Mouse (Mus musculus): ENCODE measurements around the gene Tmem43. TPM values are rescaled to one million over a fixed set of nuclear protein-coding genes. Genes with fewer than 3 reads are reported as not detected.

Gene Tmem43
- polyA plus RNA-seq, 1 experiment: 27.9 TPM

DNA sequence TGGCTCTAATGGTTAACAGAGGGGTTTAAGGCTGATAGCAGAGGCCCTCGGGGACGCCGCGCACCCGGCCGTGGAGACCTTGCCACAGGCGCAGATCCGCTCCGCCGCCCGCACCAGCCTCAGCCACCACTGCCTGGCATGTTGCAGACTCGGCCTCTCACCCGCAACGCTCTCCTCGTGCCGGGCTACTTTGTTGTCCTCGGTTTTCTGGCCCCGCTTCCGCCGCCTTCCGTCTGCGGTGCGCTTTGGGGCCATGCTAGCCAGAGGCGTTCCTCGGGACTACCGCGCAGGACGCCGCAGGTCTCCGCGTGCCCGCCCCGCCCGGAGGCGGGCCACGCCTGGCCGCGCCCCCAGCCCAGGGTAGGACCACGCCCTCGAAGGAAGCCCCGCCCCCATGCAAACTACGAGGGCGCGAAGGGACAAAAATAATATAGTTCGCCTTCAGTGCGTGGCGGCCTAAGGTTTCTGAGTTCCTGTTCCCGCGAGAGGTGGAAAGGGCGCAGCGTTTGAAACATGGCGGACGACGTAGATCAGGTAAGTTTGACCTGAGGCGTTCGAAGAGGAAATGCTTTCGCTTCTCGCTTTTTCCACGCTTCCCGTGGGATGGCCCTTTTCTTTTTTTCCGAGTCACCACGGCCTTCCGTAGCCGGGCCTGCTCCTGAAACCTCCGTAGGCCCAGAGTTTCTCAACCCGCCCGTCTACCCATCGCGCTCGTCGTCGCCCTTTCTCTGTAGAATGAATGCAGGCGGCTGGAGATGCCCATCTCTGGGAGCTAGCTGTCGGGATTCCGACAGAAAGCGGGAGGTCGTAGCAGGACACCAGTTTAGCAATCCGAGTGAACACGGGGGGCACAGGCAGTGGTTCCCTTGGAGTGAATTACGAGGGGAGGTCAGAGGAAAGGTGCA is 42.3 kb downstream of the Tmem43 start, which contains the start of the genes Xpc and Lsm3:
Gene Xpc, minus strand, starts transcription at position 344 of the 905 bp plus-strand sequence.
Gene Lsm3, plus strand, starts transcription at position 384 of the 905 bp plus-strand sequence.
- H3K27ac ChIP-seq (ENCODE audit: control insufficient read depth, insufficient read depth, low read depth, low read length, poor library complexity): peak within 1 kb of the TSS; percentile 84
- TF ChIP-seq CTCF (IDR thresholded peaks at IDR 0.05; ENCODE audit: control insufficient read depth, insufficient read depth, low read length) (no peak), POLR2A (IDR thresholded peaks at IDR 0.05; ENCODE audit: borderline replicate concordance, control insufficient read depth, low read depth, low read length) (peak; percentile 73; the same call in 1 of the 2 replicates)
- peaks cover 3% of the 10 kb centered on the region; the same call in 1 of the 2 replicates for H3K4me1 ChIP-seq (ENCODE audit: control insufficient read depth, insufficient read depth, low read length)
- H3K4me3 ChIP-seq (replicated peaks; ENCODE audit: control insufficient read depth, low read depth, low read length): peak within 1 kb of the TSS; percentile 85
- WGBS: 1% methylated on average over 80 of the region's 80 CpGs

GRCm38 (mm10) chr6:91518454-91519020 is 45.0 kb downstream of the Tmem43 start:
- Histone ChIP-seq H3K27ac (ENCODE audit: control insufficient read depth, insufficient read depth, low read depth, low read length, poor library complexity) (no peak overlapping the region), H3K4me1 (ENCODE audit: control insufficient read depth, insufficient read depth, low read length) (peaks cover 3% of the 10 kb centered on the region; the same call in 1 of the 2 replicates), H3K4me3 (replicated peaks; ENCODE audit: control insufficient read depth, low read depth, low read length) (no peak overlapping the region)
- 21% methylated on average over 7 of the region's 7 CpGs for WGBS
- TF ChIP-seq POLR2A (IDR thresholded peaks at IDR 0.05; ENCODE audit: borderline replicate concordance, control insufficient read depth, low read depth, low read length) (no peak), CTCF (IDR thresholded peaks at IDR 0.05; ENCODE audit: control insufficient read depth, insufficient read depth, low read length) (no peak)

DNA sequence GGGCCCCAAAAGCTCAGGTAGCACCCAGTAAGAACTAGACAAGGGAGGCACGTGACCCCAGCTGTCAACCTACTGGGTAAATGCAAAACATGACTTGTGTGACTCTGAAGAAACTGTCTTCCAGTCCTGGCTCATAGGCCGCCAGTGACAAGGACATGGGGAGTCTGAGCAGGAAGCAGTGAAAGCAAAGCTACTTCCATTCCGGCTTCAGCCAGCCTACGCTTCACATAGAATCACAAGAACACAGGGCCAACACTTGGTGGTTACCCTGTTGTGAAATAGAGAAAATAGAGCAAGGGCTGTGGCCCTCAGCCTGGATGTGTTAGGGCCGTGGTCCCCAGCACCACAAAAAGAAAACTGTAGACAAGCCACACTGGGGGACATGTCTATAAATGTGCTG is 49.3 kb downstream of the Tmem43 start:
- TF ChIP-seq POLR2A (IDR thresholded peaks at IDR 0.05; ENCODE audit: borderline replicate concordance, control insufficient read depth, low read depth, low read length) (no peak), CTCF (IDR thresholded peaks at IDR 0.05; ENCODE audit: control insufficient read depth, insufficient read depth, low read length) (no peak)
- 86% methylated on average over 5 of the region's 5 CpGs for WGBS
- Histone ChIP-seq H3K27ac (ENCODE audit: control insufficient read depth, insufficient read depth, low read depth, low read length, poor library complexity) (no peak overlapping the region), H3K4me1 (ENCODE audit: control insufficient read depth, insufficient read depth, low read length) (no peaks in the 10 kb centered on the region), H3K4me3 (replicated peaks; ENCODE audit: control insufficient read depth, low read depth, low read length) (no peak overlapping the region)

- no peak for TF ChIP-seq CTCF (IDR thresholded peaks at IDR 0.05; ENCODE audit: control insufficient read depth, insufficient read depth, low read length)
- TF ChIP-seq POLR2A (IDR thresholded peaks at IDR 0.05; ENCODE audit: borderline replicate concordance, control insufficient read depth, low read depth, low read length): no peak
- Histone ChIP-seq H3K4me3 (replicated peaks; ENCODE audit: control insufficient read depth, low read depth, low read length) (no peak overlapping the region), H3K4me1 (ENCODE audit: control insufficient read depth, insufficient read depth, low read length) (no peaks in the 10 kb centered on the region), H3K27ac (ENCODE audit: control insufficient read depth, insufficient read depth, low read depth, low read length, poor library complexity) (no peak overlapping the region)
- 85% methylated on average over 4 of the region's 4 CpGs for WGBS
Measured at GRCm38 (mm10) chr6:91525544-91525943, 52.0 kb downstream of the Tmem43 start.

DNA sequence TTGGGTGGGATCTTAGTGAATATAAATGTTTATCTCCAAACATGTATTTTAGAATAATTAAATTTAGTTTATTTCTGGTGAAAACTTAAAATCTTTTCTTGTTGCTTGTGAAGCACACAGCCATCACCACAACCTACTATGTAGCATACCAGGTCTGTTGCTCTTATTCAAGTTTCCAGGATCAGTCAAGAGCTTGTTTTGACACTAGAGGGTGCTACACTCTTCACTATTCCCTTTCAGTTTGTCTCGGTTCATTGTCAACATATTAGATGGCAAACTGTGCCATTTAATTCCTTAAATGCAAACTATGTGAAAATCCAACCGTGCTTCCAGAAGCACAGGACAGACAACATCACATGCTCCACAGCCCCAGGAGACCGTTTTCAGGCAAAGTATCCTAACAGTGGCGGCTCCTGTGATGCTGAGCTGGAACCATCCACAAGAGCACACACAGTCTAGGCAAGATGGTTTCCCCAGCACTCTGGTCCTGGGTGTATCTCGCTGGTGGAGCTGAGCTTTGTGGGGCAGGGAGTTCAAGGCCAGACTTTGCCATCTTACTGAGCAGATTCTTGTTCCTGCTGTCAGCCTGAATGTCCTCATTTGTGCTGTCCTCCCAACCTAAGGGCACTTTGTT is 53.8 kb downstream of the Tmem43 start:
- WGBS: 45% methylated on average over 5 of the region's 5 CpGs
- Histone ChIP-seq H3K4me1 (ENCODE audit: control insufficient read depth, insufficient read depth, low read length) (no peaks in the 10 kb centered on the region), H3K27ac (ENCODE audit: control insufficient read depth, insufficient read depth, low read depth, low read length, poor library complexity) (no peak overlapping the region)

DNA sequence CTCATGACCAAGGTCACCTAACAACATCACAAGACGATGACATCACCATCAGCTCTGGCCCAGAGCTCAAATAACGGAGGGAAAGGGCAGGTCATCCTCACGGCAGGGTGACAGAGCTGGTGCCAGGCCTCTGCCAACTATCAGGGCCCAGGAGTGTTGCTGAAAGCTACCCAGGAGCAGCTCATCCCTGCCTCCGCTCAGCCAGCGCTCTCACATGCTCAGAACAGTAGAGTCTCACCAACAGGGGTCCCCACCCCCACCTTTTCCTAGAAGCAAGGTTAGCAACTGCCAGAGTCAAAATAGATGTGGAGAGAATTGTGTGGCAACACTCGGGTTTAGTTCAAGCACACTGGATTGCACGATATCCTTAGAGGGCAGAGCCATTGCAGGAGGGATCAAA is 54.8 kb downstream of the Tmem43 start:
- 78% methylated on average over 7 of the region's 7 CpGs for WGBS
- TF ChIP-seq POLR2A (IDR thresholded peaks at IDR 0.05; ENCODE audit: borderline replicate concordance, control insufficient read depth, low read depth, low read length) (no peak), CTCF (IDR thresholded peaks at IDR 0.05; ENCODE audit: control insufficient read depth, insufficient read depth, low read length) (no peak)
- Histone ChIP-seq H3K27ac (ENCODE audit: control insufficient read depth, insufficient read depth, low read depth, low read length, poor library complexity) (no peak overlapping the region), H3K4me1 (ENCODE audit: control insufficient read depth, insufficient read depth, low read length) (no peaks in the 10 kb centered on the region), H3K4me3 (replicated peaks; ENCODE audit: control insufficient read depth, low read depth, low read length) (no peak overlapping the region)

More for the DNA sequence above, 53.8 kb downstream of the Tmem43 start:
- H3K4me3 ChIP-seq (replicated peaks; ENCODE audit: control insufficient read depth, low read depth, low read length): no peak overlapping the region
- TF ChIP-seq POLR2A (IDR thresholded peaks at IDR 0.05; ENCODE audit: borderline replicate concordance, control insufficient read depth, low read depth, low read length): no peak
- TF ChIP-seq CTCF (IDR thresholded peaks at IDR 0.05; ENCODE audit: control insufficient read depth, insufficient read depth, low read length): no peak

GRCm38 (mm10) chr6:91530673-91531072 is 57.2 kb downstream of the Tmem43 start:
- H3K4me3 ChIP-seq (replicated peaks; ENCODE audit: control insufficient read depth, low read depth, low read length): no peak overlapping the region
- 83% methylated on average over 8 of the region's 8 CpGs for WGBS
- H3K4me1 ChIP-seq (ENCODE audit: control insufficient read depth, insufficient read depth, low read length): no peaks in the 10 kb centered on the region
- no peak overlapping the region for H3K27ac ChIP-seq (ENCODE audit: control insufficient read depth, insufficient read depth, low read depth, low read length, poor library complexity)
- no peak for TF ChIP-seq POLR2A (IDR thresholded peaks at IDR 0.05; ENCODE audit: borderline replicate concordance, control insufficient read depth, low read depth, low read length)
- TF ChIP-seq CTCF (IDR thresholded peaks at IDR 0.05; ENCODE audit: control insufficient read depth, insufficient read depth, low read length): no peak

GRCm38 (mm10) chr6:91531276-91531675 is 57.8 kb downstream of the Tmem43 start:
- Histone ChIP-seq H3K4me1 (ENCODE audit: control insufficient read depth, insufficient read depth, low read length) (no peaks in the 10 kb centered on the region), H3K27ac (ENCODE audit: control insufficient read depth, insufficient read depth, low read depth, low read length, poor library complexity) (no peak overlapping the region), H3K4me3 (replicated peaks; ENCODE audit: control insufficient read depth, low read depth, low read length) (no peak overlapping the region)
- 83% methylated on average over 6 of the region's 6 CpGs for WGBS
- no peak for TF ChIP-seq CTCF (IDR thresholded peaks at IDR 0.05; ENCODE audit: control insufficient read depth, insufficient read depth, low read length)
- no peak for TF ChIP-seq POLR2A (IDR thresholded peaks at IDR 0.05; ENCODE audit: borderline replicate concordance, control insufficient read depth, low read depth, low read length)

All from bone marrow, adult 2 months (tissue).